ENCODE assay signal across 8 mouse cellular contexts in genomic region chr4:118576097-118576496, GRCm38 (mm10). TPM values are rescaled to one million over a fixed set of nuclear protein-coding genes. Genes with fewer than 3 reads are reported as not detected.
DNase-seq lines count a peak whose midpoint lies in the region; TF ChIP-seq lines count a peak whose summit lies in the region.

No protein-coding gene starts in this region.

- no peak overlapping the region for H3K9ac ChIP-seq in heart, adult 2 months (ENCODE audit: low read depth, low read length)

- intact Hi-C loops in heart, adult 2 months (cut with DNase I) = no loop called here

- H3K27me3 ChIP-seq in embryonic facial prominence, embryonic 10.5 days (replicated peaks; ENCODE audit: low read depth, poor library complexity, severe bottlenecking) = peaks cover 13% of the 10 kb centered on the region
- no peaks in the 10 kb centered on the region for H3K27me3 ChIP-seq in heart, adult 2 months (ENCODE audit: control insufficient read depth, insufficient read depth, low read length)

- peak; percentile 92 for TF ChIP-seq CTCF in heart, adult 2 months (IDR thresholded peaks at IDR 0.05)
- peak; percentile 85 for TF ChIP-seq CTCF in lung, adult 2 months (IDR thresholded peaks at IDR 0.05; ENCODE audit: insufficient read depth, low read length)

- H3K79me2 ChIP-seq in heart, adult 2 months (replicated peaks; ENCODE audit: control insufficient read depth, insufficient read depth, low read length) = no peaks in the 10 kb centered on the region

- H3K36me3 ChIP-seq in embryonic facial prominence, embryonic 10.5 days (replicated peaks) = no peaks in the 10 kb centered on the region
- no peaks in the 10 kb centered on the region for H3K36me3 ChIP-seq in heart, adult 2 months (ENCODE audit: control insufficient read depth, insufficient read depth, low read length)

- no peak for TF ChIP-seq POLR2A in heart, adult 2 months (IDR thresholded peaks at IDR 0.05; ENCODE audit: insufficient read depth, low read depth, low read length)
- no peak for TF ChIP-seq POLR2A in lung, adult 2 months (IDR thresholded peaks at IDR 0.05; ENCODE audit: borderline replicate concordance, extremely low read depth, low read depth, low read length)

- H3K9me3 ChIP-seq in embryonic facial prominence, embryonic 10.5 days = no peaks in the 10 kb centered on the region

- no peak overlapping the region for H3K27ac ChIP-seq in embryonic facial prominence, embryonic 10.5 days (replicated peaks)
- H3K27ac ChIP-seq in heart, adult 2 months = no peak overlapping the region

- TF ChIP-seq EP300 in heart, adult 2 months (IDR thresholded peaks at IDR 0.05; ENCODE audit: insufficient read depth, low read depth, low read length) = no peak

- H3K4me3 ChIP-seq in embryonic facial prominence, embryonic 10.5 days = no peak overlapping the region
- no peak overlapping the region for H3K4me3 ChIP-seq in heart, adult 2 months
- no peak overlapping the region for H3K4me3 ChIP-seq in lung, adult 2 months (replicated peaks; ENCODE audit: extremely low read depth, low read depth, low read length)

- 8% methylated on average over 6 of the region's 6 CpGs for WGBS in embryonic facial prominence, embryonic 10.5 days
- 3% methylated on average over 6 of the region's 6 CpGs for WGBS in heart, adult 2 months
- WGBS in lung, adult 2 months = 5% methylated on average over 6 of the region's 6 CpGs

- DNase-seq in B cell, adult 2 months = peak; percentile 80
- DNase-seq in adrenal gland, postnatal 10 days = peak; percentile 91
- peak; percentile 91 for DNase-seq in embryonic facial prominence, embryonic 10.5 days (ENCODE audit: low spot score)
- DNase-seq in heart, adult 2 months = peak; percentile 53 to 78
- DNase-seq in kidney, postnatal 4 days = peak; percentile 94
- DNase-seq in lung, adult 2 months = peak; percentile 77
- DNase-seq in ovary, postnatal 14 days (ENCODE audit: low spot score) = peak; percentile 89
- peak; percentile 33 to 83 for DNase-seq in thymus, postnatal 10 days (ENCODE audit: low spot score in 2 of 2)

- H3K4me1 ChIP-seq in embryonic facial prominence, embryonic 10.5 days = no peaks in the 10 kb centered on the region; the same call in 1 of the 2 replicates
- H3K4me1 ChIP-seq in heart, adult 2 months (ENCODE audit: control insufficient read depth, insufficient read depth, low read length) = no peaks in the 10 kb centered on the region
- no peaks in the 10 kb centered on the region for H3K4me1 ChIP-seq in lung, adult 2 months (ENCODE audit: control insufficient read depth, insufficient read depth, low read length)

RNA-seq across cellular contexts. Expression of gene Tmem125, which starts 32.3 kb away (rescaled TPM):
- 1 to 10 TPM; 1.3 to 1.6 TPM for total RNA-seq in adrenal gland, postnatal 10 days (2021)
- polyA plus RNA-seq in embryonic facial prominence, embryonic 10.5 days (2016; fragmentation: Nextera tagmentation; extraction: Ambion mirVana) = 0.79 and 1.1 TPM in 2 replicates
- not detected for total RNA-seq in heart, adult 2 months (2021)
- 0.44 and 0.70 TPM in 2 replicates for polyA plus RNA-seq in heart, adult 2 months (2012; rRNA removed)
- polyA plus RNA-seq in lung, adult 2 months (2012; rRNA removed) = 32.4 and 47.5 TPM in 2 replicates

RNA-seq across cellular contexts. Expression of gene Cfap57, which starts 44.5 kb away (rescaled TPM):
- total RNA-seq in adrenal gland, postnatal 10 days (2021) = not detected
- 0.39 and 0.49 TPM in 2 replicates for polyA plus RNA-seq in embryonic facial prominence, embryonic 10.5 days (2016; fragmentation: Nextera tagmentation; extraction: Ambion mirVana)
- total RNA-seq in heart, adult 2 months (2021) = under 1 TPM in 1 of 2 experiments, not detected in 1; 0.05 TPM
- polyA plus RNA-seq in heart, adult 2 months (2012; rRNA removed) = 0.03 and 0.14 TPM in 2 replicates
- 1.3 and 2.5 TPM in 2 replicates for polyA plus RNA-seq in lung, adult 2 months (2012; rRNA removed)

RNA-seq across cellular contexts. Expression of gene Ebna1bp2, which starts 44.5 kb away (rescaled TPM):
- total RNA-seq in adrenal gland, postnatal 10 days (2021) = 10 to 100 TPM; 70.6 to 71.1 TPM
- 191 and 209 TPM in 2 replicates for polyA plus RNA-seq in embryonic facial prominence, embryonic 10.5 days (2016; fragmentation: Nextera tagmentation; extraction: Ambion mirVana)
- 10 to 100 TPM; 34.1 to 38.1 TPM for total RNA-seq in heart, adult 2 months (2021)
- polyA plus RNA-seq in heart, adult 2 months (2012; rRNA removed) = 20.0 and 22.4 TPM in 2 replicates
- 19.7 and 21.6 TPM in 2 replicates for polyA plus RNA-seq in lung, adult 2 months (2012; rRNA removed)

RNA-seq across cellular contexts. Expression of gene 2610528J11Rik, which starts 49.3 kb away (rescaled TPM):
- total RNA-seq in adrenal gland, postnatal 10 days (2021) = 1 to 10 TPM; 2.6 to 4.0 TPM
- polyA plus RNA-seq in embryonic facial prominence, embryonic 10.5 days (2016; fragmentation: Nextera tagmentation; extraction: Ambion mirVana) = 3.9 TPM in 2 replicates
- total RNA-seq in heart, adult 2 months (2021) = not detected
- 0.37 TPM in 1 of 2 replicates, not detected in the other for polyA plus RNA-seq in heart, adult 2 months (2012; rRNA removed)
- 17.0 and 17.7 TPM in 2 replicates for polyA plus RNA-seq in lung, adult 2 months (2012; rRNA removed)

Comparison
In these comparisons a context has a peak if more than half of its experiments do, and no peak if none do; other contexts are left out.
1. RNA of gene Tmem125, which starts 32.3 kb away (polyA plus RNA-seq): 32.4 to 47.5 TPM in lung, adult 2 months; 0.79 to 1.1 TPM in embryonic facial prominence, embryonic 10.5 days and 0.44 to 0.70 TPM in heart, adult 2 months; every median in the first group is over 10 times any median in the second.
2. Peak in every context shown above with its lines, with median percentiles within 50 percentile points of each other: DNase-seq.